Mouse (Mus musculus) heart, postnatal 14 days (tissue): ENCODE data around the gene Hoxb1. TPM values are rescaled to one million over a fixed set of nuclear protein-coding genes. Genes with fewer than 3 reads are reported as not detected.

Experiments
- microRNA-seq, 2 experiments: library from miRNA; unstranded; fragments of <30 nt; microRNA quantifications; one replicate each; pipeline ENCODE4 v1.2.0; 2021 to 2022
- total RNA-seq, 2 experiments: library from RNA; stranded (reverse); gene quantifications; 2 replicates each; pipeline ENCODE4 v1.2.3; 2021

Gene Hoxb1
- total RNA-seq, 2 experiments from 2014 or later, result not detected

Small RNAs within 50 kb of the gene (microRNA-seq; reads per million reads assigned to microRNA genes)
- gene Mir10a, result 5.3 to 1,290 reads per million in 2 experiments

Other genes with a start within 250 kb of the Hoxb1 start
- under 1 TPM in 1 of 2 experiments, not detected in 1; 0.07 TPM for gene Ttll6, start 232.0 kb upstream of the Hoxb1 start, total RNA-seq
- not detected for gene Hoxb13, start 171.4 kb upstream of the Hoxb1 start, total RNA-seq
- not detected for gene Hoxb9, start 94.3 kb upstream of the Hoxb1 start, total RNA-seq
- gene Hoxb8, start 83.8 kb upstream of the Hoxb1 start, total RNA-seq, result not detected
- not detected for gene Hoxb7, start 79.1 kb upstream of the Hoxb1 start, total RNA-seq
- not detected for gene Hoxb6, start 73.3 kb upstream of the Hoxb1 start, total RNA-seq
- gene Hoxb5, start 62.4 kb upstream of the Hoxb1 start, total RNA-seq, result under 1 TPM; 0.19 to 0.22 TPM
- gene Hoxb4, start 47.5 kb upstream of the Hoxb1 start, total RNA-seq, result 1 to 10 TPM; 1.0 to 1.3 TPM
- under 1 TPM; 0.76 to 0.79 TPM for gene Hoxb3, start 42.4 kb upstream of the Hoxb1 start, total RNA-seq
- gene Hoxb2, start 15.2 kb upstream of the Hoxb1 start, total RNA-seq, result 1 to 10 TPM in 1 of 2 experiments, under 1 TPM in 1; 0.78 to 1.3 TPM
- 1 to 10 TPM in 1 of 2 experiments, under 1 TPM in 1; 0.76 to 6.2 TPM for gene Skap1, start 98.8 kb downstream of the Hoxb1 start, total RNA-seq